Mouse (Mus musculus) layer of hippocampus, postnatal 36 days (tissue): Measurements from ENCODE around the gene Cnpy1. TPM values are rescaled to one million over a fixed set of nuclear protein-coding genes. Genes with fewer than 3 reads are reported as not detected.

Experiments
- DNase-seq, 2 experiments: peaks; one replicate each; pipeline ENCODE4 v3.0.0; 2022
- total RNA-seq, 2 experiments: library from RNA; stranded (reverse); gene quantifications; 2 replicates each; pipeline ENCODE4 v1.2.3; 2021

Gene Cnpy1
- total RNA-seq, 2 experiments from 2014 or later = 0.32 to 0.94 TPM

GRCm38 (mm10) chr5:28179237-28179790 lies 66.3 kb downstream of the Cnpy1 start:
- DNase-seq = no peak

- DNase-seq = no peak
These were observed 67.3 kb downstream of the Cnpy1 start for GRCm38 (mm10) chr5:28178322-28178721.

GRCm38 (mm10) chr5:28176585-28176984 lies 69.0 kb downstream of the Cnpy1 start:
- no peak for DNase-seq

GRCm38 (mm10) chr5:28176023-28176422 lies 69.6 kb downstream of the Cnpy1 start:
- no peak for DNase-seq

- DNase-seq = no peak
These were observed 70.1 kb downstream of the Cnpy1 start for GRCm38 (mm10) chr5:28175570-28175919.

GRCm38 (mm10) chr5:28174876-28175569 lies 70.6 kb downstream of the Cnpy1 start:
- no peak for DNase-seq

GRCm38 (mm10) chr5:28174086-28174485 lies 71.5 kb downstream of the Cnpy1 start:
- DNase-seq = no peak

GRCm38 (mm10) chr5:28173674-28174073 lies 71.9 kb downstream of the Cnpy1 start:
- DNase-seq = no peak

- no peak for DNase-seq
These were observed 72.5 kb downstream of the Cnpy1 start for GRCm38 (mm10) chr5:28172921-28173670.

- no peak for DNase-seq
These were observed 73.2 kb downstream of the Cnpy1 start for GRCm38 (mm10) chr5:28172261-28172920.

GRCm38 (mm10) chr5:28171667-28172066 lies 73.9 kb downstream of the Cnpy1 start:
- no peak for DNase-seq

GRCm38 (mm10) chr5:28170892-28171291 lies 74.7 kb downstream of the Cnpy1 start:
- DNase-seq = no peak

- no peak for DNase-seq
These were observed 75.5 kb downstream of the Cnpy1 start for GRCm38 (mm10) chr5:28170081-28170480.

- no peak for DNase-seq
These were observed 76.3 kb downstream of the Cnpy1 start for GRCm38 (mm10) chr5:28169166-28169801.

- no peak for DNase-seq
These were observed 77.1 kb downstream of the Cnpy1 start for GRCm38 (mm10) chr5:28168253-28169165.

- DNase-seq = no peak
These were observed 77.9 kb downstream of the Cnpy1 start for GRCm38 (mm10) chr5:28167611-28168252.

- DNase-seq = no peak
These were observed 79.1 kb downstream of the Cnpy1 start for GRCm38 (mm10) chr5:28166256-28167231.

- no peak for DNase-seq
These were observed 80.0 kb downstream of the Cnpy1 start, which contains the start of gene En2 for GRCm38 (mm10) chr5:28165358-28166255. TSS of gene En2 (plus strand) at chr5:28165694.

GRCm38 (mm10) chr5:28163926-28164325 lies 81.7 kb downstream of the Cnpy1 start:
- no peak for DNase-seq
